Mouse (Mus musculus) cortical plate, adult 2 months (tissue): ENCODE results near the gene E330021D16Rik. TPM values are rescaled to one million over a fixed set of nuclear protein-coding genes. Genes with fewer than 3 reads are reported as not detected.
"Not testable (repeated sequence)": the region's sequence is repeated elsewhere in the genome, so short reads cannot be mapped to it uniquely, and the experiment has no call there.

Experiments
- H3K27ac ChIP-seq: fragments of 200-500 bp; 2 replicates; pipeline ENCODE4 v1.5.1; 2012; ENCODE audit warnings: low read length, control low read depth, inconsistent platforms; ENCODE audit not compliant: insufficient read depth
- H3K4me1 ChIP-seq: fragments of 200-500 bp; 2 replicates; pipeline ENCODE4 v1.6.1; 2011; ENCODE audit warnings: low read length; ENCODE audit not compliant: control insufficient read depth, insufficient read depth
- H3K4me3 ChIP-seq: fragments of 200-500 bp; 2 replicates; pipeline ENCODE4 v1.5.1; 2011; ENCODE audit warnings: mild to moderate bottlenecking, low read length, control low read depth; ENCODE audit not compliant: insufficient read depth
- CTCF ChIP-seq: fragments of 200-500 bp; IDR thresholded peaks from 2 replicates; pipeline ENCODE4 v1.5.1; 2011; ENCODE audit warnings: mild to moderate bottlenecking, control low read depth, low read length; ENCODE audit not compliant: insufficient read depth; ENCODE audit errors: extremely low read depth
- POLR2A ChIP-seq: fragments of 200-500 bp; IDR thresholded peaks from 2 replicates; pipeline ENCODE4 v1.6.1; 2011; ENCODE audit warnings: mild to moderate bottlenecking, low read length, control low read depth; ENCODE audit not compliant: insufficient read depth; ENCODE audit errors: extremely low read depth
- polyA plus RNA-seq: library from polyadenylated mRNA; depleted of rRNA; stranded (reverse); fragments of >200 nt; gene quantifications from 2 replicates; pipeline ENCODE4 v1.2.3, GENCODE M21; 2012

The E330021D16Rik gene
- polyA plus RNA-seq, 1 experiment, result not detected

- Histone ChIP-seq H3K4me1 (no peaks in the 10 kb centered on the region), H3K4me3 (no peak overlapping the region), H3K27ac (no peak overlapping the region)
- TF ChIP-seq POLR2A (no peak), CTCF (no peak)
Observed at GRCm38 (mm10) chr6:136449270-136449692, 33.9 kb upstream of the E330021D16Rik start.

- not testable (repeated sequence) for H3K27ac ChIP-seq, H3K4me3 ChIP-seq, H3K4me1 ChIP-seq
Observed at GRCm38 (mm10) chr6:136439205-136439604, 23.8 kb upstream of the E330021D16Rik start.

- H3K27ac ChIP-seq, H3K4me3 ChIP-seq, H3K4me1 ChIP-seq: not testable (repeated sequence)
Observed at GRCm38 (mm10) chr6:136436151-136436550, 20.8 kb upstream of the E330021D16Rik start.

GRCm38 (mm10) chr6:136433573-136433972 is 18.2 kb upstream of the E330021D16Rik start:
- no peaks in the 10 kb centered on the region for H3K4me1 ChIP-seq
- TF ChIP-seq CTCF, result no peak
- no peak for TF ChIP-seq POLR2A
- H3K4me3 ChIP-seq, result no peak overlapping the region
- no peak overlapping the region for H3K27ac ChIP-seq

GRCm38 (mm10) chr6:136431896-136432248 is 16.5 kb upstream of the E330021D16Rik start:
- H3K27ac ChIP-seq, result no peak overlapping the region
- no peak for TF ChIP-seq POLR2A
- TF ChIP-seq CTCF, result no peak
- H3K4me3 ChIP-seq, result no peak overlapping the region

GRCm38 (mm10) chr6:136431169-136431895 is 16.0 kb upstream of the E330021D16Rik start:
- TF ChIP-seq CTCF (no peak), POLR2A (no peak)
- H3K4me1 ChIP-seq, result no peaks in the 10 kb centered on the region

More at GRCm38 (mm10) chr6:136431896-136432248, 16.5 kb upstream of the E330021D16Rik start:
- H3K4me1 ChIP-seq, result no peaks in the 10 kb centered on the region

GRCm38 (mm10) chr6:136429441-136429840 is 14.1 kb upstream of the E330021D16Rik start:
- TF ChIP-seq CTCF (no peak), POLR2A (no peak)
- H3K27ac ChIP-seq, result no peak overlapping the region

More at GRCm38 (mm10) chr6:136431169-136431895, 16.0 kb upstream of the E330021D16Rik start:
- Histone ChIP-seq H3K4me3 (no peak overlapping the region), H3K27ac (no peak overlapping the region)

GRCm38 (mm10) chr6:136428412-136428811 is 13.0 kb upstream of the E330021D16Rik start:
- no peaks in the 10 kb centered on the region for H3K4me1 ChIP-seq
- no peak for TF ChIP-seq POLR2A
- TF ChIP-seq CTCF, result no peak

More at GRCm38 (mm10) chr6:136429441-136429840, 14.1 kb upstream of the E330021D16Rik start:
- Histone ChIP-seq H3K4me3 (no peak overlapping the region), H3K4me1 (no peaks in the 10 kb centered on the region)

GRCm38 (mm10) chr6:136427240-136427639 is 11.9 kb upstream of the E330021D16Rik start:
- no peaks in the 10 kb centered on the region for H3K4me1 ChIP-seq
- H3K4me3 ChIP-seq, result no peak overlapping the region
- TF ChIP-seq CTCF, result no peak
- TF ChIP-seq POLR2A, result no peak
- no peak overlapping the region for H3K27ac ChIP-seq

More at GRCm38 (mm10) chr6:136428412-136428811, 13.0 kb upstream of the E330021D16Rik start:
- no peak overlapping the region for H3K27ac ChIP-seq
- H3K4me3 ChIP-seq, result no peak overlapping the region

GRCm38 (mm10) chr6:136425956-136426355 is 10.6 kb upstream of the E330021D16Rik start:
- Histone ChIP-seq H3K4me3 (no peak overlapping the region), H3K27ac (no peak overlapping the region), H3K4me1 (no peaks in the 10 kb centered on the region)
- TF ChIP-seq POLR2A, result no peak
